In genomic region chr16:11313512-11313911, GRCm38 (mm10) we compare ENCODE assay signal across 21 mouse cellular contexts. TPM values are rescaled to one million over a fixed set of nuclear protein-coding genes. Genes with fewer than 3 reads are reported as not detected.
"Had no signal": no experiment of that assay in that cellular context is flagged by ENCODE, and none has a peak within 500 bp of the region (broad histone marks: within the 10 kb centered on the region; RNA-seq: fewer than 3 reads in every experiment).

Gene Tnfrsf17 (plus strand): TSS chr16:11313812.

- H3K9me3 ChIP-seq: midbrain, embryonic 13.5 days; midbrain, embryonic 15.5 days; neural tube, embryonic 12.5 days had no signal

- H3K36me3 ChIP-seq: midbrain, embryonic 13.5 days; midbrain, embryonic 15.5 days; neural tube, embryonic 12.5 days had no signal

- H3K4me2 ChIP-seq: lung, embryonic 14.5 days; midbrain, embryonic 11.5 days; midbrain, embryonic 13.5 days; midbrain, embryonic 15.5 days; neural tube, embryonic 12.5 days had no signal

- ATAC-seq: midbrain, embryonic 13.5 days; midbrain, embryonic 15.5 days had no signal

- DNase-seq: lung, adult 18-20 months; lung, embryonic 14.5 days; lung, postnatal 10 days; lung, postnatal 4 days; right cerebral cortex, postnatal 14 days; spleen, adult 18-20 months; thymus, adult 18-20 months; thymus, postnatal 14 days; thymus, postnatal 36 days had no signal

- H3K27ac ChIP-seq: midbrain, embryonic 13.5 days; midbrain, embryonic 15.5 days; neural tube, embryonic 12.5 days had no signal

- H3K27me3 ChIP-seq: midbrain, embryonic 13.5 days; midbrain, embryonic 15.5 days; neural tube, embryonic 12.5 days had no signal

- H3K9ac ChIP-seq: lung, embryonic 14.5 days; midbrain, embryonic 13.5 days; midbrain, embryonic 15.5 days; neural tube, embryonic 12.5 days had no signal

- H3K4me3 ChIP-seq: midbrain, embryonic 13.5 days; midbrain, embryonic 15.5 days; neural tube, embryonic 12.5 days had no signal

- H3K4me1 ChIP-seq: midbrain, embryonic 13.5 days; midbrain, embryonic 15.5 days; neural tube, embryonic 12.5 days had no signal

RNA-seq across cellular contexts. Expression of gene Tnfrsf17, which starts in this region (rescaled TPM):
- total RNA-seq: megakaryocyte-erythroid progenitor cell, adult 5-6 weeks; midbrain, postnatal 0 days; neutrophil, adult 5-6 weeks had no signal
- polyA plus RNA-seq: liver, embryonic 16.5 days; lung, embryonic 14.5 days; lung, embryonic 16.5 days; midbrain, embryonic 11.5 days; neural tube, embryonic 12.5 days; neural tube, embryonic 14.5 days; stomach, embryonic 14.5 days; stomach, embryonic 16.5 days had no signal
